Mouse (Mus musculus) urinary bladder, adult 18-20 months (tissue): ENCODE results near the gene Sp140.
"Not testable (repeated sequence)": the region's sequence is repeated elsewhere in the genome, so short reads cannot be mapped to it uniquely, and the experiment has no call there.

ENCODE experiments used
- DNase-seq, 2 experiments: peaks; one replicate each; pipeline ENCODE4 v3.0.0; 2022; ENCODE audit warnings: low spot score in 2 of 2, mixed read lengths in 2 of 2

The Sp140 gene

DNA sequence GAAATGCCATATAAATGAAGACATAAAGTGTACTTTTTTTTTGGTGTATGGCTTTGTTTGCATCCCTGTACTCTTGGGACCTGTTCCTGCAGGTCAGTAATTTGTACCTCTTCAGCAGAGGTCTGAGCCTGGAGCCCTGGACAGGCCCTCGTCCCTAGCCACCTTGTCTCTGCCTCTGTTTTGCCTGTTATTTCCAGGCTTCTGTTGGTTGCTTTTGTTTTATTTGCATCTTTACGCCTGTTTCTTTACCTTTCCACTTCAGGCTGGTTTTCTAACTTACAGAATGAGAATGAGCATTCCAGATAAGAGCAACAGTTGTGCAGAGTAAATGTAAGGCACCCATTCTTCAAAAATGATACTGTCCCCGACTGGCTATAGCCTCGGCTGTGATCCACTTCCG, at the start of gene Sp140:
Gene Sp140, plus strand, starts transcription at position 301 of the 400 bp plus-strand sequence.
- DNase-seq = not testable (repeated sequence)

DNA sequence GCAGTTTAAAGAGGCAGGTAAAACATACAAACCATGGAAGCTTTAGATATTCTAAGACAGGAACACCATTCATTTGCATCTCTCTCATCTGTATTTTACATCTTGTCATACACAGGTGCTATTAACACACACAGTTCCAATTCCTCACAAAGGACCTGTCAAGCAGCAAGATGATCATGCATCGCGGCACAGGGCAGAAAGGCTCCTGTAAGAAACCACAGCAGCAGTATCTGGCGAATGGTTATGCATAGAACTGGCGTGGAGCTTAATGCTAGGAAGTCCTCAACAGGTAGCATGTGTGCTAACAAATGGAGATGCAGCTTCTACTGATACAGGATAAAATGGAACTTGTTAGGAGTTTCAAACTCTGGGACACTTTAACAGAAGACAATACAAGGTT, 44.9 kb upstream of the Sp140 start:
- DNase-seq = peak; percentile 6 to 9

DNA sequence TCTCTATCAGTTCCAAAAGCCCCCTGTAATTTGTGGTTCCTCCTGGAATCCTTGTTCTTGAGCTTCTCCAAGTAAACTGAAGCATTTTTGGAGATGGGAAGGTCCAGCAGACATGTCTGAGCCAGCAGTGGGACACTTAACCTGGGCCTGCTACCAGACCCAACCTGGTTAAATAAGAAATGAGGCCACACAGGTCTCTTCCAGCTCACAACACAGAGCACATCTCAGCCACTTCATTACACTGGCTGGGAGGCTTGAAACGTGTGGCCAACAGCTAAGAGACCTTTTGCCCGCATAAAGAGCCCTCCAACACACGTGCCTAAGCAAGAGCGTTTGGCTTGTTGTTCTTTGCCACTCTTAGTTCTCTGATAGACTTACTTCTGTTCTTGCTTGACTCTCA, 26.6 kb upstream of the Sp140 start:
- DNase-seq = not testable (repeated sequence)

DNA sequence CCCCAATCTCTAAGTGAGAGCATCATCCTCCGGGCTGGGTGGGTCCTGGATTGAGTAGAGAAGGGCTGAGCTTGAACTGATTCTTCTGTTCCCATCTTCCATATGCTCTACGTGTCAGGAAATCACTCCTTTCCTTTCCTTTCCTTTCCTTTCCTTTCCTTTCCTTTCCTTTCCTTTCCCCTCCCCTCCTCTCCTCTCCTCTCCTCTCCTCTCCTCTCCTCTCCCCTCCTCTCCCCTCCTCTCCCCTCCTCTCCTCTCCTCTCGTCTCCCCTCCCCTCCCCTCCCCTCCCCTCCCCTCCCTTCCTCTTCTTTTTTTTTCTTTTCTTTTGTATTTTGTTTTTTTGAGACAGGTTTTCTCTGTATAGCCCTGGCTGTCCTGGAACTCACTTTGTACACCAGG, 24.8 kb upstream of the Sp140 start, which contains the start of gene G530012D18Rik:
Gene G530012D18Rik, plus strand, starts transcription at position 301 of the 400 bp plus-strand sequence.
- DNase-seq = not testable (repeated sequence)

DNA sequence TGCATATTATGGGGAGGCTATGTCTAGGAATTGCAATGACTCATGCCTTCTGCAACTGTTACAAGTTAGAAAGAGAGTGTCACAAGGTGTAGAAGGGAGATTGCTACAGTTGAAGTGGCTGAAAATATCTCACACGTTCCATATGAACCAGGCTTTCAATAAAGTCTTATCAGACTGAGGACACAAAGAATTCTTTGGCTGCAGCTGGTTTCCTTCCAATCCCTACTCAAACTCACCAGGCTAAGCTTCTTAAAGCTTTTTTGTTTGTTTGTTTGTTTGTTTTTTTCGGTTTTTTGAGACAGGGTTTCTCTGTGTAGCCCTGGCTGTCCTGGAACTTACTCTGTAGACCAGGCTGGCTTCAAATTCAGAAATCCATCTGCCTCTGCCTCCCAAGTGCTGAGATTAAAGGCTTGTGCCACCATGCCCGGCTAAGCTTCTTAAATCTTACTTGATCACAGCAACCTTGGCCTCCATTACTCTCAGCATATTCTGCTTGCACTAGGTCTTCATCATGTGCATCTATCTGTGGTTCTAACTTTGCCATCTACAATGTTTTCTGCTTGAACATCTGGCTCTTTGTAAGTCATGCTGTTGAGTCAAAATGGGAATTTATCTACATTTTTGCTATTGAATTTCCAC, 21.7 kb upstream of the Sp140 start:
- DNase-seq = not testable (repeated sequence)

DNA sequence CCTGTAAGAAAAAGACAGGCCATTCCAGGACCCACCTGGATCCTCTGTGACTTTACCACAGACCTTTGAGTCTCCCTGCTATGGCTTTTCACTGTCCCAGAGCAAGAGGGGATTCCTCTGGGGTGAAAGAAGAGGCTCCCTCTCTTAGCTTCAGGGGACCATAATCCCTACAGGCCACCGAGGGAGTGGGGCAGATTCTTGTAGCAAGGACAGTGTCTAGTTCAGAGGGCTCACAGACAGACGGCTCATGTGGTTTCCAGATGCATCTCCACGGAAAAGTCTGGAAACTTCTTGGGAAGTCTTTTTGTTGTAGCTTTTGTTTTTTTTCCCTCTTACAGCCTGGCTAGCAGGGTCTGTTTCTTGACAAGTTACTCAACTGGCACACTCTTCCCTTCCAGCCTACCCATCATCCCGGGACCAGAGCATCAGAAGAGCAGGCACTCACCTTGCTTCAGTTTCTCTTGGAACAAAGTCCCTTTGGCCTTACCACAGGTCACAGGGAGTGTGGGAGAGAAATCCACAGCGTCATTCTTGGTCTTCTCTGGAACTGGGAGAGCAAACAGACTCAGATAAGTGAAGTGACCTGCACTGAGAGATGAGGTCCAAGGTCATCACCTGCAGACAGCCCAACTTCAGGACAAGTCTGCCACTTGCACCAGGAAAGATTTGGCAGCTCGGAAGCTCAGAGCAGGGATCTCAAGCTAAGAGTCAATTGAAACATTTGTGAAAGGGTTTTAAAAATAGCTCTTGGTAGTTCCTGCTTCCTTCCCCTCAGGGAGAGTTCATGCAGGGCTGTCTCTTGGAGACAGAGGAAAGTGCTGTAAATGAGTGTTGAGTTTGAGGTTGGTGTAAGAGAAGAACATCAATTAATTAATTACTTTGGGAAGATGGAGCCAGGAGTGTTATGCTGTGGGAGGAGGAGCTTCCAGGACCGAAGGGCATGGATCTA, 20.7 kb upstream of the Sp140 start:
- DNase-seq = not testable (repeated sequence)

DNA sequence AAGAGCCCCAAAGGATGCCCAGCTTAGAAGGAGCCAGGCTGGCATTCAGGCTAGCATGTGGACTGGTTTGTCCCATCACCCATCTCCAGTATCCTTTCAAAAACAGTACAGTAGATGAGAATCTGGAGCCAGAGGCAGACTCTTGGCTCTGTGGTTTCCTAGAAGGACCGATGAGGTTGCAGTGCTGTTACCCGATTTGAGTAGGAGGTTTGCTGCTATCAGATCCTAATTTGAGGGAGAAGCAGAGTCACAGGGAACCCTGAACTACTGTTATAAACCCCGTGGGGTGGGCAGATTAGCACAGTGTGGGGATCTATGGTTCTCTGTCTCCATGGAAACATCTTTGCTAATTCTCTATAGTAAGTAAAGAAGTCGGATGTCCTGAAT, 20.0 kb upstream of the Sp140 start:
- not testable (repeated sequence) for DNase-seq

DNA sequence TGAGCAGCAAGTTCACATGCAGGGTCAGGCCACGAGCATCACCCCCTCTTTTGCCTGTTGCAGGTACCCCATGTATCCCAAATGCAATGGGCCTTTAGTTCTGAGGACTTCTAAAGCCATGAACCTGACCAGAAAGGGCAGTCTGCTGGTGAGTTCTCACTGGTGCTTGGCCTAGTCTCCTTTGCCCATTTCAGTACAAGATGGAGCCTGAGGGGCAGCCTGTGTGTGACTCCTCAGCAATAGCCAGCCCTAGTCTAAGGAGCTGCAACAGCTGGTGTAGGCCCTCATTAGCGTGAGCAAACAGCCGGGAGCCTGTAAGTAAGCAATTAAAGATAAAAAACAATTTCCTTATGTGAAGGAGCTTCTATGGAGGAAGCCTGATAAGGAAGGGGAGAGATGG, 19.6 kb upstream of the Sp140 start:
- DNase-seq = not testable (repeated sequence)

DNA sequence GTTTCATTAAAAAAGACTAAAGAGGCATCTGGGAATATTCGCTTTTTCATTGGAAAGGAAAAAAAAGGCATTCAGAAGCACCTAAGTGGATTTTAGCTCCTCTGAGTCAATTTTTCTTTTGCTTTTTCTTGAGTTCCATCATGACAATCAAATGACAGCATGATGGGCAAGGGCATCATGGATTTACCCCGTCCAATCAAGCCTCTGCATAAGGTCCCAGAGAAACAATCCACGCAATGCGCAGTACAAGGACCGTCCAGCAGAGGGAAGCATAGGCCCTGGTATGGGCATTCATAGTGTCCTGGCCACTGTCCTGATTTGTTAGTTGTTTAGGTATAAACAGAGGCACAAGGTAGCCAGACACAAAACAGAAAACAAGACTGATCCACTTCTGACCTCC, 18.7 kb upstream of the Sp140 start:
- not testable (repeated sequence) for DNase-seq

DNA sequence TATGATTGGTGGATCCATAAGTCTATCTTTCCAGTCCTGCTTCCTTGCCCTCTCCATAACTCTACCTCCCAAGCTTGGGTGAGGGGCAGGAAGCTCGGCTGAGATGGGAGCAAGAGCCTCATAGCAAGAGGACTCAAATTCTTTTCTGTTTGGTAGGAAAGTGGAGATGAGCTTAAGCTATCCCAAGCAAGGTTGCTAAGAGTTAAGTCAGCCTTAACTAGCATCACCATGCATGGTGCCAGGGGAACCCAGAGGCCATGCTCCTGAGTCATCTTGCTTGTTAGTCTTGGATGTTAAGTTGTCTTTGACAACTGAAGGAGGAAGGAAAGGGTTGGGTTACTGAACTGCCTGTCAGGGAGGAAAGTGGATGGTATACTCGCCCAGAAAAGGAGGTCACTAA, 11.5 kb upstream of the Sp140 start:
- DNase-seq = not testable (repeated sequence)

DNA sequence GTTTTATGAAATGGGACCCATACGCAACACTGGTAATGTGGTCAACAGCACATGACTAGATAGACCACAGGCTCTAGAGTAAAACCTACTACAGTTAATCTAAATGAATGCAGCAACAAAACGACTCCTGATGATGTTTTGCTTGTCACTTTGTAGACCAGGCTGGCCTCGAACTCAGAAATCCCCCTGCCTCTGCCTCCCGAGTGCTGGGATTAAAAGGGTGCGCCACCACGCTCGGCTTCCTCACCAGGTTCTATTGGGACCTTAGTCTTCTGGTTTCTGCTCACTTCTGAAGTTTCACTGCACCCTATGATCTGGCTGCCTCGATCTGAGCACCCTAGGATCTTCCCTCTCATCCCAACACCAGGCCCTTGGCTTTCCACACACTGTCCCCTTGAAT, 7.7 kb upstream of the Sp140 start:
- not testable (repeated sequence) for DNase-seq

DNA sequence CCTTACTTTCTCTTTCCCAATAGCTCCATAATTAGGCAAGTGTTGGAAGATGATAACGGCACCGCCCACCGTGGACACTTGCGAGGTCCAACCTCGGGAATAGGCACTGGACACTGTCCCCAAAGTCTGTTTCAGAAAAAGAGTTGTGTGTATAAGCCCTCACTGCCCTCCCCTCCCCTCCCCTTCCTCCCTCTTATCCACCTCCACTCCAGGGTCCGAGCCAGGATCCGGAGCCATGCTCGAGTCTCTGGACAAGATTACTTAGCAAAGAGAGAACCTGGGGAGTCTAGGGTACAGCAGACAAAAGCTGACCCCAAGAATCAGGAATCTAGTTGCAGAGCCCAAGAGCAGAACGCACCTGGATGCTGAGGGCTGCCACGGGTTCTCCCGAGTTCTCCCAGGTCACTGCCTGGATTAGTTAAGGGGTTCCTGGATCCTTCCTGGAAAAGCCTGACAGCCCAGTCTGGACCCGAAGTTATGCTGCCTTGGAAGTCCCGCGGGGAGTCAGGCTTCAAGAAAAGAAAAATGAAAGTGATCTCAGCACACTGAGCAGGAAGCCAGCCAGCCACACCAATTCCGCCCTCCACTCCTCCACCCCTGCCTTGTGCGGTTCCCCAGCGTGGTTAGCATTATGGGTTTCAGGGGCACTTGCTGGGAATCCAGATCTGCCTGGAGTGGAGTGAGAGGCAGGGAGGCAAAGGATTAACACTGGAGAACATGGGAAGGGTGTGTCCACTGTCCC, 1.7 kb upstream of the Sp140 start, which contains the start of gene Sp110:
Gene Sp110, minus strand, starts transcription at position 547 of the 742 bp plus-strand sequence.
- DNase-seq = not testable (repeated sequence)

DNA sequence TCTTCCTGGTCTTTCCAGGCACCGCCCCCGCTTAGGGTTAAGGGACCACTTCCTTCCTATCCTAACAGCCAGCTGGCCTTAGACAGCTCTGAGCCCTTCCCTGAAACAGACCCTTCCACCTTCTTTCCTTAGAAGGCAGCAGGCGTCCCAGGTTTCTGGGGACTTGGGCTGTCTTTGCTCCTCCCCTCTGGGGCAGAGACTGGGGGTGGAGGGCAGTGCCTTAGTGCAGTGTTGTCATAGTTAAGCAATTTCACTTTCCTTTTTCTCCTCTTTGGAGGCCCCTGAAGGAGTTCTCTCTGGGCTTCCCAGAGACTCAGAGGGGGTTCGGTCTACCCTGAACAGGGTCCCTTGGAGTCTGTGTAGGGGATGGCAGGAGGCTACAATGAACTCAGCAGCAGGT, 616 bp downstream of the Sp140 start:
- DNase-seq = peak; percentile 43

DNA sequence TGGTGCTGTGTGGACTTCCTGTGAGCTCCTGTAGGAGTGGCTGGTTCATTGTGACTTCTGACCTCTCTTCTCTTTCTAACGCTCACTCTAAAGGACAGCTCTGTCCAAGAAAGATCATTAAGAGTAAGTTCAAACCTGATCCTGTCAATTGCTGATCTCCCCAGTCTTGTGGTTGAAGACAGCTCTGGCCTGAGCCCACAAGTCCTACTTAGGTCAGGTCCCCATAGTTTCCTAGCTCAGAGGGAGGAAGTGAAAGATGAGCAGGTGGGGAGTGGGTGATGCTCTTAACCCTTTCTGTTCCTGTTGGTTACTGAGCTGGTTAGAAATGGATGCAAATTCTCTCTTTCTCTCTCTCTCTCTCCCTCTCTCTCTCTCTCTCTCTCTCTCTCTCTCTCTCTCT, 4.2 kb downstream of the Sp140 start:
- not testable (repeated sequence) for DNase-seq

DNA sequence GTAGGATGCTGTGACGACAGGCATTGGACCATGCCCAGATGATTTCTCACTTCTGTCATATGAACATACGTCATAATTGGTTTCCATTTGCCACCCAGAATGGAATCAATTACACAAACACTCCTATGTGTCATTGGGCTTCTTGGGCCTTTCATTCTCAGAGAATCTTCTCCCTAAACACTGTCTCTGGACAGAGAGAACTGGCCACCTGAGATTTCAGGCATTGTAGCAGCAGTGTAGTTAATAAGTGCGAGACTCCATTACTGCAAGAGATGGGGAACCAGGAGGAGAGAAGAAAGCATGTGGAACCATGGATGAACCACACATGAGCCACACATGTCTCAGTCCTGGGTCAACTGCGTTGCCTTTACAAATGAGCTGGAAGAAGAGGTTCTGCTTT, 8.2 kb downstream of the Sp140 start:
- DNase-seq = not testable (repeated sequence)

DNA sequence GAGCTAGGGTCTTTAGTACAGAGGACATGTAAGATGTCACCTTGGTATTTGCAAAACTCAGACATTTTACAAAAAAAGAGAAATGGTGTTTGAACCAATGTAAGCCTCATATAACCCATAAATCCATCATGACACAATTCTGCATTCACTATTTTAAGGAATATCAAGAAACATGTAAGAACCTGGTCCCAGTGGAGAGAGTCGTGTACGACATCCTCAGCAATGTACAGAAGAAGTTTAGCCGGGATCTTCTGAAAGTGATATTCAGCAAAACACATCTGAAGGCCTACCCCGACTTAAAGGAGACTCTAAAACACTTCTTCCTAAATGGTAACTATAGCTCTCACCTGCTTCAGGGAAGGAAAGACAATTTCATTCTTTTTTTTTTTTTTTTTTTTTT, 10.4 kb downstream of the Sp140 start:
- not testable (repeated sequence) for DNase-seq

DNA sequence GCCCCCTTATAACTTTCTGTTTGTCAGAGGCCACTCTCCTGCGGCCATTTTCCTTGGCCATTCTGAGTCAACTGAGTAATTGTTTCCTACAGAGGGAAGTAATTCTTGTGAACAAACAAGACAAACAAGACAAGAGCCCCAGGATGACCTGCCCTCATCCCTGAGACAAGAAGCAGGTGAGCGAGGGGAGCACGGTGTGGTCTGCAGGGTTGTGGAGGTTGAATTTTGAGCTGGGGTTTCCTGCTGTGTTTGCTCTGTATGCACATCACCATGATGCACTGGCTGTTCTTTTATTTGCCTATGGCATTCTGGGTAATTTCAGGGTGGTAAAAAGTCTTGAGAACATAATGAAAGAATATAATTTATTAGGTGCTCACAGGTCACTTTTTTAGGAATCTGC, 14.9 kb downstream of the Sp140 start:
- DNase-seq = not testable (repeated sequence)

DNA sequence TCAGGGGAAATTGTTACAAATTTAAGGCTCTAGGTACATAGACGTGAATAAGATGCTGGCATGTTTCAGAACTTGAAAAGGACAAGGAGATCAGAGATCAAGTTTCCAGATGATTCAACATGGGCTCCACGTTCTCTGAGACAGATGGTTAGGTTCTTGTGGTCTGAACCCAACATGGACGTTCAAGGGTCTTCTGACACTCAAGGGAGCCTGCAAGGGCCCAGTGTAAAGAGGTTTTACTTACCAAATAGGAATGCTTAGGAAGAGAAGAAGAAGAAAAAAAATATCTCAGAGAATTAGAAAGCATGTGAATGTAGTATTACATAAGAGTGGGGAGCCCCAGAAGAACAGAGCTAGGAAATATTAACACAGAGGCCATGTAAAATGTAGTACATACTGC, 15.6 kb downstream of the Sp140 start:
- not testable (repeated sequence) for DNase-seq

DNA sequence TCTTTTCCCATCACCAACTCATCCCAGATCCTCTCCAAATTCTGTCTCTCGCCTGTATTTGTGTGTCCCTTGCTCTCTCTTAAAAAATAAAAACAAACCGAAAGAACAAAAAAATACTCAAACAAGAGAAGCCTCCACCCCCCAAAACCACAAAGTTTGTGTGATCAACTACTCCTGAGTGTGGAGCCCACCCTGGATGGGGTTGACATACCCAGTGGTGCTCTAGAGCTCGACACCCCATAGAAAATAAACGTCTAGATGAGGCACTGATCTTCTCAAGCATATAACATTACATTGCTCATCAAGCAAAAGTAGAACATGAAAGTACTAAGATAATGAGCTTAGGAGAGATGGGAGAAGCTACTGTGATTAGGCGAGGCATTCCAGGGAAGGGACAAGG, 17.0 kb downstream of the Sp140 start:
- not testable (repeated sequence) for DNase-seq

DNA sequence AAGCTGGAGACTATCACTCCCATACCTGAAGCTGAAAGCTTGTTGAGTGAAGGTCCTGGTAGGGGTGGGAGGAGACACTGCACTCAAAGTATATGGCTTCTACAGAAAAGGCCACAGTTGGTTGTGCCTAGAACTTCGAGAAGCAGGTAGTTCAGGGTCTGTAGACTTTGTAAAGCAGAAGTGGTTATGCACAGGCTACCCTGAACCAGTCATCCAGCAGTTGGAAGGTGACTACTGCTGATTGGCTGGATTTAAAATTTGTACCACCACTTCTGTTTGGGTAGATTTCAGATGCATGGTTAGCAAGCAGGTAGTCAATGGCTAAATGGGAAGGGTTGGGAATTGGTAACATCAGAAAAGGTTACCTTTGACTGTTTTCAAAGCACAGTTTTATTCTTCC, 18.5 kb downstream of the Sp140 start:
- not testable (repeated sequence) for DNase-seq

DNA sequence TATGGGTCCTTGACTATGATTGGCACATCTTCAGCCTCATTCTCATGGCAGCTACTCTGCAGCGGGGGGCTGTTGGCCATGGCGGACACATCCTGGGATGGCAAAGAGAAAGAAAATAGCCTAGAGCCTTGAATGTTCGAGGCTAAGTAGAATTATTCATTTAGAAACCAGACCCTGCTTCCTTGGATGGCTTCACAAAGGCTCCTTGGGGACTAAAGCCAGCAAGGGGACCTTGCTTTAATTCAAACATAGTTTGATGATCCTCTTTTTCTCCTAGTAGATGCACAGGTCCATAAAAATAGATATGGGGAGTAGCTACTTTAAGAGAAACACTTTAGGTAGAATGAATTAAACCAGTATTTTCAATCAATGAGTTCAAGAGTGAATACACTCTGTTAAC, 36.8 kb downstream of the Sp140 start:
- not testable (repeated sequence) for DNase-seq

DNA sequence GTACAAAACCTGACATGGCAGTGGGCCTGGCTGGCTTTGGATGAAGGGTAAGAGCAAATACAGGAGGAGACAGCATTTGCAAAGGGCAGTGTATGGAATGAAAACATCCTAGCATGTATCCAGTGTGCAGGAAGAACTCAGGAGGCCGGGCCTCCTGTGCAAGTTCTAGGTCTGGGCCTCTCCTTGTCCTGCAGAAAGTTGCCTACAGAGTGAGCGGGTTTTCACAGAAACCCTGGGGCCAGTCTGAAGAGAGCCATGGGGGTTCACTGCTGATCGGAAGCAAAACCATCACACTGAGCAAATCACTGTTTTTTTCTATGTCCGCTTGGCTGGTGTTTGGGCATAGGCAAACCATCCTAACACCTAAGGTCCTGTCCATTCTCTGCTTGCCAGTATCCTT, 38.0 kb downstream of the Sp140 start:
- not testable (repeated sequence) for DNase-seq
